Mouse (Mus musculus) liver, embryonic 14.5 days (tissue): ENCODE results near the gene Lhx5. TPM values are rescaled to one million over a fixed set of nuclear protein-coding genes. Genes with fewer than 3 reads are reported as not detected.

ENCODE experiments used
- ATAC-seq: fragments of 200-750 bp; cut with Nextera tagmentation; 2 replicates; pipeline ENCODE4 v1.8.0; 2017; ENCODE audit warnings: moderate number of reproducible peaks, mild to moderate bottlenecking, moderate library complexity; ENCODE audit not compliant: insufficient read depth
- DNase-seq, 3 experiments: peaks; one replicate each; pipeline ENCODE4 v3.0.0-alpha.2; 2012 to 2013; ENCODE audit warnings: low read depth in 3 of 3, low spot score in 3 of 3
- H3K27ac ChIP-seq: fragments of 300-500 bp; sonication (generic); 2 replicates; pipeline ENCODE4 v1.5.1; 2014; ENCODE audit warnings: moderate library complexity, mild to moderate bottlenecking, control low read depth, inconsistent platforms
- H3K27me3 ChIP-seq: fragments of 300-500 bp; sonication (generic); 2 replicates; pipeline ENCODE4 v1.6.1; 2014; ENCODE audit warnings: mild to moderate bottlenecking, low read length, moderate library complexity; ENCODE audit not compliant: control insufficient read depth, insufficient read depth
- H3K36me3 ChIP-seq: fragments of 300-500 bp; sonication (generic); replicated peaks from 2 replicates; pipeline ENCODE4 v1.6.1; 2014; ENCODE audit warnings: low read depth; ENCODE audit not compliant: control insufficient read depth, insufficient read depth
- H3K4me1 ChIP-seq, 2 experiments: fragments of 200-500 bp in 1 of 2; fragments of 300-500 bp in 1 of 2; sonication (generic) in 1 of 2; replicated peaks; 2 replicates each; pipeline ENCODE4 v1.6.1; 2012 to 2014; ENCODE audit warnings: antibody characterized with exemption in 1 of 2, inconsistent platforms in 1 of 2, low read length in 1 of 2; ENCODE audit not compliant: control insufficient read depth in 2 of 2, insufficient read depth in 2 of 2
- H3K4me2 ChIP-seq: fragments of 300-500 bp; sonication (generic); 2 replicates; pipeline ENCODE4 v1.6.1; 2014; ENCODE audit warnings: low read depth, mild to moderate bottlenecking, control low read depth, moderate library complexity
- H3K4me3 ChIP-seq, 2 experiments: fragments of 200-500 bp in 1 of 2; fragments of 300-500 bp in 1 of 2; sonication (generic) in 1 of 2; 2 replicates each; pipeline ENCODE4 v1.5.1; 2012 to 2014; ENCODE audit warnings: low read depth in 2 of 2, low read length in 2 of 2, mild to moderate bottlenecking in 2 of 2, control low read depth in 1 of 2, inconsistent platforms in 1 of 2, moderate library complexity in 1 of 2; ENCODE audit not compliant: insufficient read depth in 1 of 2
- H3K9ac ChIP-seq: fragments of 300-500 bp; sonication (generic); replicated peaks from 2 replicates; pipeline ENCODE4 v1.6.1; 2014; ENCODE audit warnings: mild to moderate bottlenecking, control low read depth, moderate library complexity
- H3K9me3 ChIP-seq: fragments of 300-500 bp; sonication (generic); 2 replicates; pipeline ENCODE4 v1.6.1; 2016; ENCODE audit warnings: low read length, mixed read lengths; ENCODE audit not compliant: control insufficient read depth
- CTCF ChIP-seq: IDR thresholded peaks from 2 replicates; pipeline ENCODE4 v1.5.1; 2016; ENCODE audit warnings: antibody characterized with exemption, low read depth, control low read depth
- EP300 ChIP-seq: IDR thresholded peaks from 2 replicates; pipeline ENCODE4 v1.6.1; 2016; ENCODE audit warnings: antibody characterized with exemption, low read depth
- WGBS: fragments of 180-500 bp; shearing (Covaris S2); extraction: QIAGEN DNeasy Blood & Tissue Kit; methylation state at CpG from one replicate; pipeline ENCODE4 v1.1.7; 2014; ENCODE audit not compliant: insufficient replicate concordance; 5-methylcytosine and 5-hydroxymethylcytosine counted together
- polyA plus RNA-seq, 2 experiments: library from polyadenylated mRNA; depleted of rRNA in 1 of 2; stranded (reverse) in 1 of 2; unstranded in 1 of 2; fragments of >200 nt; fragmentation: Nextera tagmentation in 1 of 2; extraction: Ambion mirVana in 1 of 2; gene quantifications; 2 replicates each; pipeline versions ENCODE4 v1.2.1 to v1.2.3; 2012 to 2014

Gene Lhx5
- polyA plus RNA-seq, 2 experiments, result not detected

DNA sequence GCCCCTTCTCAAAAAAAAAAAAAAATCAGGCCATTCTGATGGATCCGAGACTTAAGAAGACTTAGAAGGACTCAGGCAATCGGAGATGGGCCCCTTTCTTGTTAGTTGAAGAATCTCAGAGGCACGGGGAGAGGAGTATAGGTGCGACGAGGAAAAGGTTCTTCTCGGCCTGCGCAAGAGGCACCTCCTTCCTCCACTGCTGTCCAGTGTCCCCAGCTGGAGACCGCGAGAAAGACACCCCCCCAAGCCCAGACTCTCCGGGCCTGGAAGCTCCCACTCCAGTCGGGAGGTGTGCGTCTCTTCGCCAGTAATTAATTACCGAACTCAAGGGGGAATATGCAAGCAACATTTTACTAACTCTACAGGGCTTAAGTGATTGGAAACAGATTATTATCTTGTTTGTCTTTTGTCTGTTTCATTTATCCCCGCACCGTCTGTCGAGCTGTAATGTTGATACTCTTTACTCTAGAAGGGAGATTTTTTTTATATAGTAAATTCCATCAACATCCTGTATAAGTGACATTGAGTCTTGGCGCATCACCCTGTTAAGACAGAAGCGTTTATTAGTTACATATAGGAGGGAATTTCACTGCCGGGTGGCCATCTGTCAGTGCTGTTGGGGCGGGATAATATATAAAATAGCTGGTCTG, 3.2 kb upstream of the Lhx5 start:
- 3% methylated on average over 21 of the region's 21 CpGs for WGBS
- no peaks in the 10 kb centered on the region for H3K36me3 ChIP-seq
- no peak overlapping the region for H3K27ac ChIP-seq
- no peak for DNase-seq
- no peak overlapping the region for H3K4me3 ChIP-seq
- no peak overlapping the region for H3K9ac ChIP-seq
- no peaks in the 10 kb centered on the region for H3K9me3 ChIP-seq
- TF ChIP-seq CTCF (no peak), EP300 (no peak)
- no peaks in the 10 kb centered on the region for H3K4me1 ChIP-seq
- H3K4me2 ChIP-seq, result no peak overlapping the region
- H3K27me3 ChIP-seq, result peaks cover 90% of the 10 kb centered on the region
- ATAC-seq, result no peak

DNA sequence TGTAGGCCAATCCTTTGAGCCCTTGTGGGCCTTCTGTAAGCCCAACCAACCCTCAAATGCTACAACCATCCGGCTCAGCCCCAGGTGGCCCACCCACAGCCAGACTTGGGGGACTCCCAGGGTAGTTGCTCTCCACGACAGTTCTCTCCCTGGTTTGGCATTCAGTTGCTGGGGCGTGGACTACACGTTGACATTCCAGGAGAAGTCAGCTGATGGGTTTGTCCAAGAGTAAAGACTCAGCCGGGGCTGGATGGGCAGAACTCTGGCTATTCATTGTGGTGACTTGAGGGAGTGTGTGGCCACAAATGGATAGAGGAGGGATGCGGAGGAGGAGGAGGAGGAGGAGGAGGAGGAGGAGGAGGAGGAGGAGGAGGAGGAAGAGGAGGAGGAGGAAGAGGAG, 2.5 kb upstream of the Lhx5 start:
- ATAC-seq (no peak), DNase-seq (no peak)
- Histone ChIP-seq H3K27me3 (peaks cover 93% of the 10 kb centered on the region), H3K4me3 (no peak overlapping the region), H3K9me3 (no peaks in the 10 kb centered on the region), H3K9ac (no peak overlapping the region), H3K36me3 (no peaks in the 10 kb centered on the region), H3K4me2 (no peak overlapping the region), H3K27ac (no peak overlapping the region), H3K4me1 (no peaks in the 10 kb centered on the region)
- no peak for TF ChIP-seq CTCF
- no peak for TF ChIP-seq EP300
- WGBS, result 6% methylated on average over 5 of the region's 6 CpGs

DNA sequence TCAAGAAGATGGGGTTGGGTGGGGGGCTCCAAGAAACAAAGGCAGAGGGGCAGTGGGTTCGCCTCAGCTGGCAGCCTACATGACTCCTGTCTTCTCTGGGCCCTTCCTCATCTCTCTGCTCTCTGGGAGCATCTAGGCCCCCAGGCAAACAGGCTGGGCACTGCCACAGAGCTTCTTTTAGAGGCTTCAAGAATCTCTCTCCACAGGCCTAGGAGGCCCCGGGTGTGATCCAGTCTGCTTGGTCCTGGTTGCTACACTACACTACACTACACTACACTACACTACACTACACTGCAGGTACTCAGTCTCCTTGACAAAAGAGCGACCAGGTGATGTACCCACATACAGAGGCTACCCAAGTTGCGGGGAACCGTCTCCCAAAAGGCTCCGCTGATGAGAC, 1.8 kb upstream of the Lhx5 start:
- H3K9ac ChIP-seq, result no peak overlapping the region
- no peak overlapping the region for H3K4me2 ChIP-seq
- H3K27me3 ChIP-seq, result peaks cover 93% of the 10 kb centered on the region
- 7% methylated on average over 6 of the region's 6 CpGs for WGBS
- H3K27ac ChIP-seq, result no peak overlapping the region
- ATAC-seq (no peak), DNase-seq (no peak)
- no peaks in the 10 kb centered on the region for H3K36me3 ChIP-seq
- H3K4me1 ChIP-seq, result no peaks in the 10 kb centered on the region
- no peak overlapping the region for H3K4me3 ChIP-seq
- no peaks in the 10 kb centered on the region for H3K9me3 ChIP-seq
- TF ChIP-seq EP300 (no peak), CTCF (no peak)

DNA sequence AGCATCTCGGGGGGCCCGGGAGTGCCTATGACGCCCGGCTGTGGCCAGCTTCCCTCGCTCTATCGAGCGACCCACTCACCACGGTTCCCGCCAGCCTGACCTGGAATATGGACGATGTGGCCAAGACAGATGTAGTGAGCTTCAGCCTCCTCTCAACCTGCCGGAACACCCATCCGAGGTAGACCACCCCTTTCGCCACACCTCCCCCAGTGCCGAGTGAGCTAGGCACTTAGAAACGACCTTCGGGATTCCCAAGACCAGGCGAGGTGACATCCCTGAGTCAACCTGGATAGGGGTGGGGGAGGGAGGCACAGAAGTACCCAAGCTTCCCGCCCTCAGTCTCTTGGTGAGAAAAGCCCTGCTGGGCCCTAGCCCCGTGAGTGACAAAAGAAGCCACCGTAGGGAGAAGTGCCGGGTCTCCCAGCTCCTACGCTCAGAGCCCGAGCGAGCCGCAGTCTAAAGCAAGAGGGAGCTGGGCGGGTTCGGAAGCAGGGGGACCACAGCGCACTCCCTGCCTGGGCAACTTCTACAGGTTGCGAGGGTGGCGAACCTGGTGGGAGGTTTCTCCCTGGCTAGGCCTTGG, 407 bp upstream of the Lhx5 start:
- Histone ChIP-seq H3K27ac (no peak overlapping the region), H3K9ac (no peak overlapping the region), H3K27me3 (peaks cover 96% of the 10 kb centered on the region), H3K36me3 (no peaks in the 10 kb centered on the region), H3K4me2 (no peak overlapping the region), H3K4me1 (no peaks in the 10 kb centered on the region), H3K4me3 (no peak overlapping the region), H3K9me3 (no peaks in the 10 kb centered on the region)
- DNase-seq, result no peak
- TF ChIP-seq CTCF (no peak), EP300 (no peak)
- no peak for ATAC-seq
- WGBS, result 4% methylated on average over 30 of the region's 30 CpGs

DNA sequence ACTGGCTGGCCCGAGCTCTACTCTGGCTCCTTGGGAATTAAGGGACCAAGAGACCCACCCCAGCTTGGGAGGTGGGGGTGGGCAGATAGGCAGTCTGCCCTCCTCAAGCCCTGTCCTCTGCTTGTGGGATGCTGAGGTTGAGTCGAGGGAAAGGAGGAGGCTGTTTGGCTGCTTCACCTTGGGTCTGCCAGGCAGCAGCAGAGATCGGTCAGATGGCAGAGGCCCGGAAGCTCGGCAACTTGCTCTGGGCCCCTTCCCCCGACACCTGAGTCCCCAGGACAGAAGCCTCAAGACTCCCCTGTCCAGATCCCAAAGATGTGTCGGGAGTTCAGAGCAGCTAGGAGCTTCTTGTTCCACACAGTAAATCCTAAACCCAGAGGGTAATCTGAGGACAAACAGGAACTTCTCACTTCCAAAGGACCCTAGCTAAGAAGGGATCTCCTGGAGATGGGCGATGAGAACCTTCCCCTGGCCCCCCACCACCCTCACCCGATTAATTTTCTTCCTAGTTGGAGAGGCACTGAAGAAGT, 1.1 kb downstream of the Lhx5 start:
- H3K4me2 ChIP-seq, result no peak overlapping the region
- no peak for DNase-seq
- H3K9me3 ChIP-seq, result no peaks in the 10 kb centered on the region
- H3K36me3 ChIP-seq, result no peaks in the 10 kb centered on the region
- H3K27me3 ChIP-seq, result peaks cover 96% of the 10 kb centered on the region
- ATAC-seq, result no peak
- no peak overlapping the region for H3K27ac ChIP-seq
- H3K4me3 ChIP-seq, result no peak overlapping the region
- WGBS, result 3% methylated on average over 9 of the region's 9 CpGs
- H3K9ac ChIP-seq, result no peak overlapping the region
- TF ChIP-seq CTCF (no peak), EP300 (no peak)
- no peaks in the 10 kb centered on the region for H3K4me1 ChIP-seq
